Mouse (Mus musculus): ENCODE measurements at regions not wholly inside any gene's neighbourhood (a gene's known extent, or its start where the extent isn't known, plus 50 kb on each side); places are given as distances from the start of the nearest gene placed in this dataset.

- DNase-seq (ENCODE audit: low spot score in 2 of 2) = no peak
These were observed 95.5 kb downstream of the Psat1 start for GRCm38 (mm10) chr19:15851622-15852021.

GRCm38 (mm10) chr19:15850722-15851121 is 96.4 kb downstream of the Psat1 start:
- DNase-seq (ENCODE audit: low spot score in 2 of 2) = no peak

- no peak for DNase-seq (ENCODE audit: low spot score in 2 of 2)
These were observed 97.9 kb downstream of the Psat1 start for GRCm38 (mm10) chr19:15849235-15849634.

- DNase-seq (ENCODE audit: low spot score in 2 of 2) = no peak
These were observed 108.8 kb downstream of the Psat1 start for GRCm38 (mm10) chr19:15838327-15838726.

- DNase-seq (ENCODE audit: low spot score in 2 of 2) = no peak
These were observed 109.4 kb downstream of the Psat1 start for GRCm38 (mm10) chr19:15837715-15838175.

GRCm38 (mm10) chr19:15836956-15837714 is 110.0 kb downstream of the Psat1 start:
- no peak for DNase-seq (ENCODE audit: low spot score in 2 of 2)

- DNase-seq (ENCODE audit: low spot score in 2 of 2) = no peak
These were observed 110.8 kb downstream of the Psat1 start for GRCm38 (mm10) chr19:15836201-15836955.

- DNase-seq (ENCODE audit: low spot score in 2 of 2) = no peak
These were observed 116.8 kb downstream of the Psat1 start for GRCm38 (mm10) chr19:15830385-15830784.

- no peak for DNase-seq (ENCODE audit: low spot score in 2 of 2)
These were observed 118.0 kb downstream of the Psat1 start for GRCm38 (mm10) chr19:15829158-15829557.

GRCm38 (mm10) chr19:15827990-15828705 is 119.0 kb downstream of the Psat1 start:
- no peak for DNase-seq (ENCODE audit: low spot score in 2 of 2)

- DNase-seq (ENCODE audit: low spot score in 2 of 2) = no peak
These were observed 119.8 kb downstream of the Psat1 start for GRCm38 (mm10) chr19:15827120-15827989.

- no peak for DNase-seq (ENCODE audit: low spot score in 2 of 2)
These were observed 123.3 kb downstream of the Psat1 start for GRCm38 (mm10) chr19:15823688-15824371.

GRCm38 (mm10) chr19:15820020-15820419 is 127.1 kb downstream of the Psat1 start:
- no peak for DNase-seq (ENCODE audit: low spot score in 2 of 2)

- DNase-seq (ENCODE audit: low spot score in 2 of 2) = no peak
These were observed 132.0 kb downstream of the Psat1 start for GRCm38 (mm10) chr19:15815166-15815565.

- no peak for DNase-seq (ENCODE audit: low spot score in 2 of 2)
These were observed 138.1 kb downstream of the Psat1 start for GRCm38 (mm10) chr19:15809008-15809407.

GRCm38 (mm10) chr19:15807681-15808080 is 139.5 kb downstream of the Psat1 start:
- no peak for DNase-seq (ENCODE audit: low spot score in 2 of 2)

GRCm38 (mm10) chr19:15803131-15803889 is 143.8 kb downstream of the Psat1 start:
- DNase-seq (ENCODE audit: low spot score in 2 of 2) = no peak

GRCm38 (mm10) chr19:15802641-15803040 is 144.5 kb downstream of the Psat1 start:
- no peak for DNase-seq (ENCODE audit: low spot score in 2 of 2)

GRCm38 (mm10) chr19:15801811-15802486 is 145.2 kb downstream of the Psat1 start:
- peak; percentile 17 to 55 for DNase-seq (ENCODE audit: low spot score in 2 of 2)

All from spleen, postnatal 14 days (tissue).